ENCODE assay signal across 16 mouse cellular contexts in genomic region chr1:191498271-191498955, GRCm38 (mm10).
DNase-seq lines count a peak whose midpoint lies in the region; ATAC-seq and TF ChIP-seq lines count a peak whose summit lies in the region.
"Had no signal": no experiment of that assay in that cellular context is flagged by ENCODE, and none has a peak within 500 bp of the region (broad histone marks: within the 10 kb centered on the region; RNA-seq: fewer than 3 reads in every experiment).

No protein-coding gene starts in this region.

- TF ChIP-seq CTCF in lung, postnatal 0 days (IDR thresholded peaks at IDR 0.05) = peak; percentile 1; the same call in 1 of the 2 replicates

- H3K27ac ChIP-seq in lung, postnatal 0 days (ENCODE audit: low read length) = peak overlapping the region; percentile 54
- no peak overlapping the region for H3K27ac ChIP-seq in forebrain, embryonic 13.5 days
- H3K27ac ChIP-seq: embryonic facial prominence, embryonic 15.5 days; hindbrain, embryonic 10.5 days; limb, embryonic 13.5 days; macrophage; stomach, embryonic 15.5 days had no signal

- no peak overlapping the region for H3K4me2 ChIP-seq in lung, postnatal 0 days (replicated peaks; ENCODE audit: low read depth, low read length)
- no peak overlapping the region for H3K4me2 ChIP-seq in forebrain, embryonic 13.5 days
- H3K4me2 ChIP-seq: embryonic facial prominence, embryonic 15.5 days; limb, embryonic 13.5 days; stomach, embryonic 15.5 days had no signal

- no peaks in the 10 kb centered on the region for H3K9me3 ChIP-seq in lung, postnatal 0 days (ENCODE audit: low read length)
- H3K9me3 ChIP-seq in forebrain, embryonic 13.5 days (replicated peaks) = no peaks in the 10 kb centered on the region
- H3K9me3 ChIP-seq: embryonic facial prominence, embryonic 15.5 days; hindbrain, embryonic 10.5 days; stomach, embryonic 15.5 days had no signal

- H3K36me3 ChIP-seq in lung, postnatal 0 days (ENCODE audit: insufficient read depth, low read length) = no peaks in the 10 kb centered on the region
- no peaks in the 10 kb centered on the region for H3K36me3 ChIP-seq in forebrain, embryonic 13.5 days (ENCODE audit: poor library complexity, severe bottlenecking)
- H3K36me3 ChIP-seq: embryonic facial prominence, embryonic 15.5 days; hindbrain, embryonic 10.5 days; limb, embryonic 13.5 days; stomach, embryonic 15.5 days had no signal

- H3K4me3 ChIP-seq in lung, postnatal 0 days (ENCODE audit: low read depth, low read length) = no peak overlapping the region
- no peak overlapping the region for H3K4me3 ChIP-seq in forebrain, embryonic 13.5 days
- H3K4me3 ChIP-seq: embryonic facial prominence, embryonic 15.5 days; hindbrain, embryonic 10.5 days; limb, embryonic 13.5 days; stomach, embryonic 15.5 days had no signal

- peak; percentile 85 for ATAC-seq in lung, postnatal 0 days
- no peak for ATAC-seq in forebrain, embryonic 13.5 days
- ATAC-seq: forebrain, postnatal 0 days had no signal

- H3K27me3 ChIP-seq in lung, postnatal 0 days (replicated peaks; ENCODE audit: insufficient read depth, low read length) = no peaks in the 10 kb centered on the region
- no peaks in the 10 kb centered on the region for H3K27me3 ChIP-seq in forebrain, embryonic 13.5 days
- H3K27me3 ChIP-seq: embryonic facial prominence, embryonic 15.5 days; limb, embryonic 13.5 days; stomach, embryonic 15.5 days had no signal

- TF ChIP-seq EP300 in lung, postnatal 0 days (IDR thresholded peaks at IDR 0.05) = peak; percentile 50; the same call in 1 of the 2 replicates

- peaks cover 14% of the 10 kb centered on the region; the same call in 1 of the 2 replicates for H3K4me1 ChIP-seq in lung, postnatal 0 days (ENCODE audit: insufficient read depth, low read depth, low read length)
- no peaks in the 10 kb centered on the region for H3K4me1 ChIP-seq in forebrain, embryonic 13.5 days
- H3K4me1 ChIP-seq: limb, embryonic 13.5 days had no signal

- WGBS in lung, postnatal 0 days = 47% methylated on average over 14 of the region's 14 CpGs
- WGBS in forebrain, embryonic 13.5 days = 90% methylated on average over 14 of the region's 14 CpGs

- peak; percentile 92 for DNase-seq in heart, adult 11 months
- DNase-seq in heart, adult 9 months (ENCODE audit: low spot score in 2 of 2) = no peak
- peak; percentile 58 for DNase-seq in urinary bladder, postnatal 14 days (ENCODE audit: low spot score)
- DNase-seq in urinary bladder, postnatal 4 days (ENCODE audit: low spot score in 2 of 2) = no peak
- DNase-seq in lung, postnatal 0 days (ENCODE audit: low spot score) = peak; percentile 82
- DNase-seq in retina, embryonic 14.5 days (ENCODE audit: low spot score) = no peak
- no peak for DNase-seq in layer of hippocampus, adult 9-10 months (ENCODE audit: low spot score)
- DNase-seq: cerebellum, postnatal 25 days; forebrain, postnatal 0 days; right cerebral cortex, postnatal 14 days had no signal

- no peak overlapping the region for H3K9ac ChIP-seq in lung, postnatal 0 days (replicated peaks; ENCODE audit: low read depth)
- no peak overlapping the region for H3K9ac ChIP-seq in forebrain, embryonic 13.5 days
- H3K9ac ChIP-seq: embryonic facial prominence, embryonic 15.5 days; forebrain, postnatal 0 days; limb, embryonic 13.5 days; stomach, embryonic 15.5 days had no signal

Comparison
In these comparisons a context has a peak if more than half of its experiments do, and no peak if none do; other contexts are left out.
1. DNase-seq: peak in heart, adult 11 months (single experiment), urinary bladder, postnatal 14 days (single experiment) and lung, postnatal 0 days (single experiment); none in heart, adult 9 months (0 of 2), urinary bladder, postnatal 4 days (0 of 2), retina, embryonic 14.5 days (single experiment) and layer of hippocampus, adult 9-10 months (single experiment).